Mouse (Mus musculus) liver, embryonic 16.5 days (tissue): ENCODE measurements around the gene Trip12. TPM values are rescaled to one million over a fixed set of nuclear protein-coding genes. Genes with fewer than 3 reads are reported as not detected.

Experiments used
- ATAC-seq: fragments of 200-750 bp; cut with Nextera tagmentation; 2 replicates; pipeline ENCODE4 v1.8.0; 2017; ENCODE audit warnings: low read depth, mild to moderate bottlenecking, moderate number of reproducible peaks, moderate library complexity
- H3K27ac ChIP-seq: fragments of 300-500 bp; sonication (generic); 2 replicates; pipeline ENCODE4 v1.5.1; 2014; ENCODE audit warnings: mild to moderate bottlenecking, low read length
- H3K27me3 ChIP-seq: fragments of 300-500 bp; sonication (generic); 2 replicates; pipeline ENCODE4 v1.6.1; 2014; ENCODE audit warnings: low read depth, low read length, mixed read lengths; ENCODE audit not compliant: control insufficient read depth, insufficient read depth
- H3K36me3 ChIP-seq: fragments of 300-500 bp; sonication (generic); 2 replicates; pipeline ENCODE4 v1.6.1; 2014; ENCODE audit warnings: mild to moderate bottlenecking; ENCODE audit not compliant: control insufficient read depth, insufficient read depth
- H3K4me1 ChIP-seq: fragments of 300-500 bp; sonication (generic); 2 replicates; pipeline ENCODE4 v1.6.1; 2014; ENCODE audit warnings: low read depth, low read length, mixed read lengths; ENCODE audit not compliant: control insufficient read depth
- H3K4me2 ChIP-seq: fragments of 300-500 bp; sonication (generic); 2 replicates; pipeline ENCODE4 v1.6.1; 2014; ENCODE audit warnings: low read depth, low read length, mixed read lengths
- H3K4me3 ChIP-seq: fragments of 300-500 bp; sonication (generic); 2 replicates; pipeline ENCODE4 v1.5.1; 2014; ENCODE audit warnings: low read depth, mild to moderate bottlenecking, low read length
- H3K9ac ChIP-seq: fragments of 300-500 bp; sonication (generic); 2 replicates; pipeline ENCODE4 v1.6.1; 2014; ENCODE audit warnings: low read depth, low read length
- H3K9me3 ChIP-seq: fragments of 300-500 bp; sonication (generic); replicated peaks from 2 replicates; pipeline ENCODE4 v1.6.1; 2016; ENCODE audit warnings: low read length; ENCODE audit not compliant: control insufficient read depth
- WGBS: fragments of 180-500 bp; shearing (Covaris S2); extraction: QIAGEN DNeasy Blood & Tissue Kit; methylation state at CpG from one replicate; pipeline ENCODE4 v1.1.7; 2014; ENCODE audit not compliant: insufficient replicate concordance; 5-methylcytosine and 5-hydroxymethylcytosine counted together
- polyA plus RNA-seq: library from polyadenylated mRNA; unstranded; fragments of >200 nt; fragmentation: Nextera tagmentation; extraction: Ambion mirVana; gene quantifications from 2 replicates; pipeline ENCODE4 v1.2.1, GENCODE M21; 2015

Gene Trip12
- polyA plus RNA-seq, 1 experiment from 2014 or later, result 31.6 TPM

- Histone ChIP-seq H3K36me3 (peaks cover 7% of the 10 kb centered on the region), H3K9ac (no peak overlapping the region), H3K27ac (no peak overlapping the region), H3K27me3 (no peaks in the 10 kb centered on the region), H3K9me3 (no peaks in the 10 kb centered on the region), H3K4me1 (no peaks in the 10 kb centered on the region), H3K4me3 (no peak overlapping the region), H3K4me2 (no peak overlapping the region)
- ATAC-seq, result no peak
- 83% methylated on average over 3 of the region's 3 CpGs for WGBS
Measured at GRCm38 (mm10) chr1:84780630-84781029, 59.7 kb downstream of the Trip12 start.

- no peak for ATAC-seq
- Histone ChIP-seq H3K4me1 (no peaks in the 10 kb centered on the region), H3K27me3 (no peaks in the 10 kb centered on the region), H3K4me3 (no peak overlapping the region), H3K9ac (no peak overlapping the region), H3K4me2 (no peak overlapping the region), H3K27ac (no peak overlapping the region), H3K36me3 (peaks cover 2% of the 10 kb centered on the region; the same call in 1 of the 2 replicates), H3K9me3 (no peaks in the 10 kb centered on the region)
- WGBS, result 88% methylated on average over 1 of the region's 1 CpGs
Measured at GRCm38 (mm10) chr1:84777455-84777854, 62.9 kb downstream of the Trip12 start.

GRCm38 (mm10) chr1:84758843-84759242 is 81.5 kb downstream of the Trip12 start:
- Histone ChIP-seq H3K27me3 (no peaks in the 10 kb centered on the region), H3K9me3 (no peaks in the 10 kb centered on the region), H3K9ac (no peak overlapping the region), H3K4me2 (no peak overlapping the region), H3K4me3 (no peak overlapping the region), H3K27ac (no peak overlapping the region), H3K4me1 (no peaks in the 10 kb centered on the region), H3K36me3 (peaks cover 20% of the 10 kb centered on the region)
- ATAC-seq, result no peak
- 67% methylated on average over 4 of the region's 4 CpGs for WGBS

- H3K27me3 ChIP-seq, result no peaks in the 10 kb centered on the region
- no peak for ATAC-seq
- H3K36me3 ChIP-seq, result peaks cover 9% of the 10 kb centered on the region
- 86% methylated on average over 3 of the region's 3 CpGs for WGBS
- H3K27ac ChIP-seq, result no peak overlapping the region
- no peak overlapping the region for H3K4me3 ChIP-seq
- H3K9ac ChIP-seq, result no peak overlapping the region
- H3K4me2 ChIP-seq, result no peak overlapping the region
- H3K4me1 ChIP-seq, result no peaks in the 10 kb centered on the region
- no peaks in the 10 kb centered on the region for H3K9me3 ChIP-seq
Measured at GRCm38 (mm10) chr1:84742156-84742555, 98.2 kb downstream of the Trip12 start.

GRCm38 (mm10) chr1:84740080-84740479 is 100.2 kb downstream of the Trip12 start:
- H3K36me3 ChIP-seq, result peaks cover 6% of the 10 kb centered on the region
- no peak overlapping the region for H3K27ac ChIP-seq
- H3K9ac ChIP-seq, result no peak overlapping the region
- no peak overlapping the region for H3K4me3 ChIP-seq
- H3K4me2 ChIP-seq, result no peak overlapping the region
- H3K9me3 ChIP-seq, result no peaks in the 10 kb centered on the region
- no peaks in the 10 kb centered on the region for H3K27me3 ChIP-seq
- WGBS, result 50% methylated on average over 1 of the region's 1 CpGs
- no peaks in the 10 kb centered on the region for H3K4me1 ChIP-seq
- no peak for ATAC-seq

- Histone ChIP-seq H3K4me1 (no peaks in the 10 kb centered on the region), H3K36me3 (peaks cover 15% of the 10 kb centered on the region), H3K9me3 (no peaks in the 10 kb centered on the region), H3K4me2 (no peak overlapping the region), H3K27ac (no peak overlapping the region), H3K4me3 (no peak overlapping the region), H3K9ac (no peak overlapping the region), H3K27me3 (no peaks in the 10 kb centered on the region)
- WGBS, result 73% methylated on average over 1 of the region's 1 CpGs
- ATAC-seq, result no peak
Measured at GRCm38 (mm10) chr1:84737097-84737496, 103.2 kb downstream of the Trip12 start.

- WGBS, result 52% methylated on average over 3 of the region's 3 CpGs
- no peak overlapping the region for H3K4me3 ChIP-seq
Measured at GRCm38 (mm10) chr1:84733799-84734198, 106.5 kb downstream of the Trip12 start.

GRCm38 (mm10) chr1:84731763-84732162 is 108.6 kb downstream of the Trip12 start:
- ATAC-seq, result no peak
- Histone ChIP-seq H3K9ac (no peak overlapping the region), H3K9me3 (no peaks in the 10 kb centered on the region), H3K4me3 (no peak overlapping the region), H3K4me2 (no peak overlapping the region), H3K27ac (no peak overlapping the region), H3K27me3 (no peaks in the 10 kb centered on the region), H3K4me1 (no peaks in the 10 kb centered on the region), H3K36me3 (peaks cover 19% of the 10 kb centered on the region)
- 64% methylated on average over 1 of the region's 1 CpGs for WGBS

More at GRCm38 (mm10) chr1:84733799-84734198, 106.5 kb downstream of the Trip12 start:
- H3K4me2 ChIP-seq, result no peak overlapping the region
- H3K9ac ChIP-seq, result no peak overlapping the region
- peaks cover 18% of the 10 kb centered on the region for H3K36me3 ChIP-seq
- H3K27me3 ChIP-seq, result no peaks in the 10 kb centered on the region
- no peaks in the 10 kb centered on the region for H3K9me3 ChIP-seq
- ATAC-seq, result no peak
- no peaks in the 10 kb centered on the region for H3K4me1 ChIP-seq
- no peak overlapping the region for H3K27ac ChIP-seq

- Histone ChIP-seq H3K9me3 (no peaks in the 10 kb centered on the region), H3K27me3 (no peaks in the 10 kb centered on the region), H3K4me2 (no peak overlapping the region), H3K9ac (no peak overlapping the region), H3K27ac (no peak overlapping the region), H3K36me3 (peaks cover 20% of the 10 kb centered on the region), H3K4me3 (no peak overlapping the region), H3K4me1 (peaks cover 2% of the 10 kb centered on the region; the same call in 1 of the 2 replicates)
- ATAC-seq, result peak; percentile 54
Measured at GRCm38 (mm10) chr1:84722841-84723240, 117.5 kb downstream of the Trip12 start.
